Mouse (Mus musculus) liver, adult 2 months (tissue): ENCODE results near the gene Hic1.

Source experiments
- CTCF ChIP-seq: fragments of 200-500 bp; IDR thresholded peaks from 2 replicates; pipeline ENCODE4 v1.5.1; 2011; ENCODE audit warnings: low read depth, low read length, control low read depth
- POLR2A ChIP-seq: fragments of 200-500 bp; IDR thresholded peaks from 2 replicates; pipeline ENCODE4 v1.6.1; 2011; ENCODE audit warnings: low read length, control low read depth; ENCODE audit not compliant: insufficient read depth; ENCODE audit errors: extremely low read depth

DNA sequence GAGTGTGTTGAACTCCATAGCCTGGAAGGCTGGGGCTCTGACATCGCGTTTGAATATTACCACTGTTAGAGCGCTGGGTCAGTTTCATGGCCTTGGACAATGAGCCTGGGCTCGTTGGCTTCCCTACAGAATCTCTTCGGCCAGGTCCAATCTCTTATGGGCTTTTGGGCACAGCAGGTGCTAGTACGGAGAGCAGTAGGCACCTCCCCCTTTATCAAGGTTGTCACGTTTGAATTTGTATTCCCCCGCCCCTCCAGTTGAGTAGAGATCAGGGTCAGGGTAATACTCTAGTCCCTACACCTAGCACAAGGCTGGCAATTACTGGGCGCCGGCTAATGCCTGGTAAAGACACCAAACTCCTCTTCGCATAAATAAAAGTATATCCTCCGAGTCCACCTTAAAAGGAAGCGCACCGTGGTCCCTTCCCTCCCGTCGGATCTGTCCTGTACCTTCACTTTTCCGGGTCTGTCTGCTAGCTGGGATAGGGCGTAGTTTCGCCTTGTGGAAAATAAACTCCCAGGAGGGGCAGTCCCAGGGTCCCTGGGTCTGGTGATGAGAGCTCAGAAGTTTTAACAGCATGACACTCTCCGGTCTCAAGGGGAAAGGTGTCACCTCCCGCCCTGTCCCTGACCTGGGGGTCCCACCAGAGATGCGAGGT, 20.5 kb upstream of the Hic1 start:
- TF ChIP-seq POLR2A (no peak), CTCF (no peak)
